Mouse (Mus musculus): ENCODE results near the gene Nit1.

DNA sequence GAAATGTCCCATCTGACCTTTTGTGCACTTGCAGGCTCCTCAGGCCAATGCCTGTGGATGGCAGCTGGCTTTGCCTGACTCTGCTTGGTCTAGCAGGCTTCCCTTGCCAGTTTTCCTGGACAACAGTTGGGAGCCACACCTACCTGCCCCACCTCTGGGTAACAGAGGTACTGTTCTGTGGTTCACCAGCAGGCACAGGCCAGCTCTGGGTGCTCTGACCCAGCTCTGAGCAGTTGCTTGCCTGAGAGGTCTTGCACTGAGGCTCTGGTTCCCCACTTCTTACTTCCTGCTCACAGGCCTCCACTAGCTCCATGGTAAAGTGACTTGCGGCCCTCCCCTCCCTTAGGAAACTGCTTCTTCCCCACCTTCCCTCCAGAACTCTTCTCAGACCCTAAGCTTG is 23.4 kb downstream of the Nit1 start:
- TF ChIP-seq EP300 (IDR thresholded peaks at IDR 0.05; ENCODE audit: low read depth) (no peak), CTCF (IDR thresholded peaks at IDR 0.05; ENCODE audit: low read depth) (no peak)

Measured in heart, postnatal 0 days (tissue).